Mouse (Mus musculus): ENCODE data around the gene Aox4. TPM values are rescaled to one million over a fixed set of nuclear protein-coding genes. Genes with fewer than 3 reads are reported as not detected.

Aox4 gene
- polyA plus RNA-seq, 1 experiment, result not detected

DNA sequence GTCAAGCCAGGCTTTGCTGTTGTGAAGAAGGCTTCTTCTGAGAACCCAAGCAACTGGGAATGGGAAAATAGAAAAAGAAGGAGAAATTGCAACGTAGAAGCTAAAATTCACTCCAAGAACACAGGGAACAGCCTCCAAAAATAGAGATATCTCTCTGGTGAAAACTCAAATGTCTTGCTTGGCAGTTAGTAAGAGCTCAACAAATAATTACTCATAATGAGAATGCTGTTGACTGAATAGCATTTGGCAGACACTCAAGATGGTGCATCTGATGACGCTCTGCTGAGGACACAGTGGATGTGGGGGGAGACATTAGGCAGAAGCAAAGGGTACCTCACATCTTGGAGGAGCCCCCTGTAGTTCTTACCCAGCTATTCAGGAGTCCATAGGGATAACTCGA is 77.9 kb downstream of the Aox4 start:
- Histone ChIP-seq H3K4me1 (ENCODE audit: control insufficient read depth) (no peaks in the 10 kb centered on the region), H3K36me3 (ENCODE audit: control insufficient read depth) (no peaks in the 10 kb centered on the region), H3K9me3 (ENCODE audit: control insufficient read depth, low read length) (no peaks in the 10 kb centered on the region), H3K4me3 (replicated peaks) (no peak overlapping the region), H3K27me3 (ENCODE audit: control insufficient read depth) (no peaks in the 10 kb centered on the region)
- no peak for TF ChIP-seq TAL1 (IDR thresholded peaks at IDR 0.05; ENCODE audit: low read length)
- no peak for TF ChIP-seq GATA1 (IDR thresholded peaks at IDR 0.05; ENCODE audit: low read length)

DNA sequence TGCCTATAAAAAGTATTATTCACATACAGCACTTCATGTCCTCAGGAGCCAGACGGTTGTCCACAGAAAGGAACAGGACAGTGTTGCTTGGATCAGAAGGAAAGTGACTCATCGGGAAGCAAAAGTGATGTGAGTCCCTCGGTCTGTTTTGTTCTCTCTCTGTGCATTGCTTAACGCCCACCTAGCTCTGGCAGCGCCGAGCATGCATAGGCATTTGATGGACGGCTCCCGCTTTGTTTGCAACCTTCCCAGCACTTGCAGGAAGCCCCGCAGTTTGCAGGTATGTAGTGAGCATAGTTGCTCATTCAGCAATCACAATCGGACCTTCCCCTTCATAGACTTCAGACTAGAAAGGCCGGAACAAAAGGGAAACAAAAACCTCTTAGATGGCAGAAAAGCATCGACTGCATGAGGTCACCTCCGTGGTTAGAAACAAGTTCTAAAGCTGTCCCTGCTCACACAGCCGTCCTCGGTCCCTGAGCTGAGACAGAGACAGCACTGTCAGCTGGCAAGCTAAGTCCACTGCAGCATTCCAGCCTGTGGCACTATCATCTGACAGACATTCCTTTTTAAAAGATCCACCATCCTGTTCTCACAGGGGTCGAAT is 79.8 kb downstream of the Aox4 start:
- TF ChIP-seq GATA1 (IDR thresholded peaks at IDR 0.05; ENCODE audit: low read length) (no peak), TAL1 (IDR thresholded peaks at IDR 0.05; ENCODE audit: low read length) (no peak)
- H3K4me1 ChIP-seq (ENCODE audit: control insufficient read depth), result no peaks in the 10 kb centered on the region
- H3K36me3 ChIP-seq (ENCODE audit: control insufficient read depth), result no peaks in the 10 kb centered on the region
- H3K4me3 ChIP-seq (replicated peaks), result no peak overlapping the region
- no peaks in the 10 kb centered on the region for H3K9me3 ChIP-seq (ENCODE audit: control insufficient read depth, low read length)
- H3K27me3 ChIP-seq (ENCODE audit: control insufficient read depth), result no peaks in the 10 kb centered on the region

DNA sequence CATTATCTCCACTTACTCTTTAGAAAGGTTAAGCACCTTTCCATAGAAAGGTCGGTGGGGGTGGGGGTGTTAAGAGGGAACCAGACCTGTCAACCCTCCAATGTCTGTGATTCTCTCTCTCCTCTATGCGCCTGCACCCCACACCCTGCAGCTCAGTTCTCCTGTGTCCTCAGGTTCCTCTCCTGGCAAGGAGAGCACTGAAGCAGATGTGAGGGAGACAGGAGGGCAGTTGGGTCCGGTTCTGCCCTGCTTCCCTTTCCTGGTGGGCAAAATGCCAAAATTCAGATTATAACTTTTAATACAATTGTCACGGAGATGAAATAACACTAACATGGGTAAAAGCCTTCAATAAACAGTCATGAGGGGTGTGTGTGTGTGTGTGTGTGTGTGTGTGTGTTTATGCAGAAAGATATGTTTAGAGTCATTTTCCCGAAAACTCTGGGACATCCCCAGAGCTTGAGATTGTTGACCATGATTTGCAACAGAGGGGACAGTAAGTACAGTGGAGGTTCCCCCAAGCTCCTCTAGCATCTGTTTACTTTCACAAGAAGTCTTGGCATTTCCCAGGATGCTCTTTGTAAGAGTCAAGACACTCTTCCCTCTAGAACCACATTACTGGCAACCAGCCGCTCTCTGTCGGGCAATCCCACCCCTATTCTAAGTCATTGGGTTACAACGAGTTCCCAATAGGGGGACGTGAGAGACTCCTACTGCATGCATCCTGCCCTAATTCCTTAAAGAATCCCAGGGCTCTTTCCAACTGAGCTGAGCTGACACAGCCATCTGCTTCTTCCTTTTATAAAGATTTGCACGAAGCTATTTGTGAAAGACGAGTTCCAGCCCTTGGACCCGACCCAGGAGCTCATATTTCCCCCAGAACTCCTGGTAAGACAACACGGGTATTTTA is 81.5 kb downstream of the Aox4 start:
- Histone ChIP-seq H3K36me3 (ENCODE audit: control insufficient read depth) (no peaks in the 10 kb centered on the region), H3K27me3 (ENCODE audit: control insufficient read depth) (no peaks in the 10 kb centered on the region), H3K9me3 (ENCODE audit: control insufficient read depth, low read length) (no peaks in the 10 kb centered on the region), H3K4me1 (ENCODE audit: control insufficient read depth) (no peaks in the 10 kb centered on the region), H3K4me3 (replicated peaks) (no peak overlapping the region)
- TF ChIP-seq GATA1 (IDR thresholded peaks at IDR 0.05; ENCODE audit: low read length) (no peak), TAL1 (IDR thresholded peaks at IDR 0.05; ENCODE audit: low read length) (no peak)

DNA sequence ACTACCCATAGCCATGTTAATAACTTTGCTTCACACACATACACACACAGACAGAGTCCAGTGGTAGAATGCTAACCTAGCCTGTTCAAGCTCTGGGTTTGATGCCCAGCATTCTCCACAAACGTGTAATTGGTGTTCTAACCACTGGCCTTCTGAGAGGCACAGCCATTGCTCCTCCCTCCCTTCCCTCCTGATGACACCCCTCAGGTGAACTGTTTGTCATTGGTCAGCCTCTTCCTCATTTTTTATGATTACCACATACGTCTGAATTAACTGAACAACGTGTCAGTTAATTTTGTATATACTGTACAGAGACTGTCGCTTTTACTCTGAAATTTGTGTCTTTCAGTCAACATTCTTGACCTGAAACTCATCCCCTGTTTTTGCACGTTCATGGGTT is 84.5 kb downstream of the Aox4 start:
- Histone ChIP-seq H3K4me3 (replicated peaks) (no peak overlapping the region), H3K36me3 (ENCODE audit: control insufficient read depth) (no peaks in the 10 kb centered on the region), H3K27me3 (ENCODE audit: control insufficient read depth) (no peaks in the 10 kb centered on the region), H3K4me1 (ENCODE audit: control insufficient read depth) (no peaks in the 10 kb centered on the region), H3K9me3 (ENCODE audit: control insufficient read depth, low read length) (no peaks in the 10 kb centered on the region)
- TF ChIP-seq TAL1 (IDR thresholded peaks at IDR 0.05; ENCODE audit: low read length) (no peak), GATA1 (IDR thresholded peaks at IDR 0.05; ENCODE audit: low read length) (no peak)

DNA sequence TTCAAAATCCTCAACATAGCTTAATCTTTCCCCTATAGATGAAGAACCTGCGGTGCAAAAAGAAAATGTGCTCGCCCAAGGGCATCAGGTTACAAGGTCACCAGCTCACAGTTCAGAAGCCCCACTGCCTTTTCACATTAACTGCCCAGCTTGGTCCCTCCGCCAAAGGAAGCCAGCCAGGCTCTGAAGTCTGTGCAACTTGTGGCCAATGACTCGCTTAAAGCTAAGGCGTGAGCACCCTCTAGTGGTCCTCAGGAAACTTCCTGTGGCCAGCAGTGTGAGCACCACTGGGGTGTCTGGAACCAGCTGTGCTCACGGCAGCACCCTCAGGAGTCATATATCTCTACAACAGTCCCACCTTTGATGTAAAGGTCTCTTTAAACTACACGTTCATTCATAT is 86.1 kb downstream of the Aox4 start:
- Histone ChIP-seq H3K27me3 (ENCODE audit: control insufficient read depth) (no peaks in the 10 kb centered on the region), H3K4me3 (replicated peaks) (no peak overlapping the region), H3K9me3 (ENCODE audit: control insufficient read depth, low read length) (no peaks in the 10 kb centered on the region), H3K36me3 (ENCODE audit: control insufficient read depth) (no peaks in the 10 kb centered on the region), H3K4me1 (ENCODE audit: control insufficient read depth) (no peaks in the 10 kb centered on the region)
- no peak for TF ChIP-seq TAL1 (IDR thresholded peaks at IDR 0.05; ENCODE audit: low read length)
- TF ChIP-seq GATA1 (IDR thresholded peaks at IDR 0.05; ENCODE audit: low read length), result no peak

DNA sequence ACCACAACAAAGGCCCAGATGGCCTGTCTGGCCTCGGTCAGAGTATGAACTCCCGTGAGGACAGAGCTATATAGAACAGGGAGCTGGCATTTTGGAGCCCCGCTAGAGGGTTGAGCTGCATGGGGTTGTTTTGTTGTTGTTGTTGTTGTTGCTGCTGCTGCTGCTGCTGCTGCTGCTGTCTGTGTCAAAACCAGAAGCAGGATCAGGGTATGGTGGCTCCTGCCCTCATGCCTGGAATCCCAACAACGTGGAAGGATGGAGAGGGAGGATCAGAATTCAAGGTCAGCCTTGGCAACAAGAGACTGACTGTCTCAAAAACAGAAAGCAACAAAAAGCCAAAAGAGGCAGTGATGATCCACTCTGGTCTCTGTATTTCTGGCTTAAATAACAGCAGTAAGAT is 86.6 kb downstream of the Aox4 start:
- TF ChIP-seq TAL1 (IDR thresholded peaks at IDR 0.05; ENCODE audit: low read length) (no peak), GATA1 (IDR thresholded peaks at IDR 0.05; ENCODE audit: low read length) (no peak)
- no peaks in the 10 kb centered on the region for H3K27me3 ChIP-seq (ENCODE audit: control insufficient read depth)
- H3K36me3 ChIP-seq (ENCODE audit: control insufficient read depth), result no peaks in the 10 kb centered on the region
- H3K9me3 ChIP-seq (ENCODE audit: control insufficient read depth, low read length), result no peaks in the 10 kb centered on the region
- no peak overlapping the region for H3K4me3 ChIP-seq (replicated peaks)
- no peaks in the 10 kb centered on the region for H3K4me1 ChIP-seq (ENCODE audit: control insufficient read depth)

DNA sequence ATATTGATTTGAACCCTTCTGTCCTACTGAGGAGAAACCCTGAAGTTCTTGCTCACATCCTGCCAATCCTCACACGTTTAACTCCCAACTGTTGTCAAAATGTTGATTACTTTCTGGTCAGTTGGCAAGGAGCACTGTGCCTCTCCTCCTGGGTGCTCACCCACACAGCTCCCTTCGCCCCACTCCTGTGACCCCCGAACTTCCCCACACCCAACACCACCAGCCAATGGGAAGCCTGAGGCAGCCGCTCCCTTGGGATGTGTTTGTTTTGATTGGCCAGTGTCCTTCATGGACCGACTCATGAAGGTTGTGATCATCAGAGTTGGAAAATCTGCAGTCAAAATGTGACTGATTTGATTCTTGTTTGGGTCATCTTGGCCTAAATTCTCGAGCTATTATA is 88.2 kb downstream of the Aox4 start:
- Histone ChIP-seq H3K27me3 (ENCODE audit: control insufficient read depth) (no peaks in the 10 kb centered on the region), H3K36me3 (ENCODE audit: control insufficient read depth) (no peaks in the 10 kb centered on the region), H3K4me1 (ENCODE audit: control insufficient read depth) (no peaks in the 10 kb centered on the region), H3K4me3 (replicated peaks) (no peak overlapping the region), H3K9me3 (ENCODE audit: control insufficient read depth, low read length) (no peaks in the 10 kb centered on the region)
- TF ChIP-seq GATA1 (IDR thresholded peaks at IDR 0.05; ENCODE audit: low read length) (no peak), TAL1 (IDR thresholded peaks at IDR 0.05; ENCODE audit: low read length) (no peak)

DNA sequence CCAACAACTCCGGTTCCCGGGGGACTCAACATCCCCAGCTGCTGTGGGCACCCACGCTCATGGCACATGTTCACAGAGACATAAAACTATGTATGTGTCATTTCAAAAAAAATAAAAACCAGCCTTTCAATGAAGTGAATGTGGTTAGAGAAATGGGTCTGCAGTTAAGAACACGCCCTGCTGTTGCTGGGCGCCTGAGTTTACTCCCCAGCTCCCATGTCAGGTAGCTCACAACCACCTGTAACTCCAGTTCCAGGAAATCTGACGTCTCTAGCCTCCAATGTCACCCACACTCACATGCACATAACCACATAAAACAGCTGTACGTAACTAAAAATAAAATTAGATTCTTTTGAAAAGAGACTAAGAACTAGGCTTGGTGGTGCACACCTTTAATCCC is 90.9 kb downstream of the Aox4 start:
- no peaks in the 10 kb centered on the region for H3K36me3 ChIP-seq (ENCODE audit: control insufficient read depth)
- H3K27me3 ChIP-seq (ENCODE audit: control insufficient read depth), result no peaks in the 10 kb centered on the region
- H3K4me3 ChIP-seq (replicated peaks), result no peak overlapping the region
- no peaks in the 10 kb centered on the region for H3K9me3 ChIP-seq (ENCODE audit: control insufficient read depth, low read length)
- peaks cover 3% of the 10 kb centered on the region for H3K4me1 ChIP-seq (ENCODE audit: control insufficient read depth)
- no peak for TF ChIP-seq TAL1 (IDR thresholded peaks at IDR 0.05; ENCODE audit: low read length)
- no peak for TF ChIP-seq GATA1 (IDR thresholded peaks at IDR 0.05; ENCODE audit: low read length)

DNA sequence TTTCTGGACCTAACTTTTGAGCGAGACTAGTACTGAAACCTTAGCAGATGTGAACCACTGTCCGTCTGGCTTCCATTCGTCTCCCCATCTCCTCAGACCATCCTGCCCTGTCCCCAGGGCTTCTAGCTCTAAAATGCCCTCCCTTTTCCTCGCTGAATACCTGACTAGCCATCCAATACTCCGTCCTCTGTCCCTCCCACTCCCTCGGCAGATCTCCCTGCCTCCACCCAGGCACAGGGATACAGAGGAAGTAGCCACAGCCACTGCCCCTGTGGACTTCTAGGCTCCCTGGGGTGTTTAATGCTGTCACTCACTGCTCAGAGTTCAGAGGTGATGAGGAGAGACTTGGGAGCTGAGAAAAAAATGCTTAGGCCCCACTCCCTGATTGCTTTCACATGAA is 91.8 kb downstream of the Aox4 start:
- H3K9me3 ChIP-seq (ENCODE audit: control insufficient read depth, low read length), result no peaks in the 10 kb centered on the region
- no peaks in the 10 kb centered on the region for H3K36me3 ChIP-seq (ENCODE audit: control insufficient read depth)
- peaks cover 3% of the 10 kb centered on the region for H3K4me1 ChIP-seq (ENCODE audit: control insufficient read depth)
- TF ChIP-seq TAL1 (IDR thresholded peaks at IDR 0.05; ENCODE audit: low read length) (no peak), GATA1 (IDR thresholded peaks at IDR 0.05; ENCODE audit: low read length) (no peak)
- no peak overlapping the region for H3K4me3 ChIP-seq (replicated peaks)
- no peaks in the 10 kb centered on the region for H3K27me3 ChIP-seq (ENCODE audit: control insufficient read depth)

All from erythroblast, embryonic 14.5 days (primary cell).